Mouse (Mus musculus) layer of hippocampus, adult 9-10 months (tissue): ENCODE data around the gene Krt39.

Source experiments
- DNase-seq: peaks from one replicate; pipeline ENCODE4 v3.0.0; 2022; ENCODE audit warnings: low spot score

Gene Krt39

GRCm38 (mm10) chr11:99521288-99521860 is at the start of gene Krt39:
TSS of gene Krt39 (minus strand) at chr11:99521338.
- DNase-seq = no peak

- no peak for DNase-seq
These were observed 45.4 kb upstream of the Krt39 start, which contains the start of gene Krtap3-1 for GRCm38 (mm10) chr11:99566530-99566929. TSS of gene Krtap3-1 (minus strand) at chr11:99566630.

- no peak for DNase-seq
These were observed 41.4 kb upstream of the Krt39 start for GRCm38 (mm10) chr11:99562580-99562979.

GRCm38 (mm10) chr11:99559366-99559765 is 38.2 kb upstream of the Krt39 start, which contains the start of gene Gm11939:
TSS of gene Gm11939 (minus strand) at chr11:99559466.
- DNase-seq = no peak

DNA sequence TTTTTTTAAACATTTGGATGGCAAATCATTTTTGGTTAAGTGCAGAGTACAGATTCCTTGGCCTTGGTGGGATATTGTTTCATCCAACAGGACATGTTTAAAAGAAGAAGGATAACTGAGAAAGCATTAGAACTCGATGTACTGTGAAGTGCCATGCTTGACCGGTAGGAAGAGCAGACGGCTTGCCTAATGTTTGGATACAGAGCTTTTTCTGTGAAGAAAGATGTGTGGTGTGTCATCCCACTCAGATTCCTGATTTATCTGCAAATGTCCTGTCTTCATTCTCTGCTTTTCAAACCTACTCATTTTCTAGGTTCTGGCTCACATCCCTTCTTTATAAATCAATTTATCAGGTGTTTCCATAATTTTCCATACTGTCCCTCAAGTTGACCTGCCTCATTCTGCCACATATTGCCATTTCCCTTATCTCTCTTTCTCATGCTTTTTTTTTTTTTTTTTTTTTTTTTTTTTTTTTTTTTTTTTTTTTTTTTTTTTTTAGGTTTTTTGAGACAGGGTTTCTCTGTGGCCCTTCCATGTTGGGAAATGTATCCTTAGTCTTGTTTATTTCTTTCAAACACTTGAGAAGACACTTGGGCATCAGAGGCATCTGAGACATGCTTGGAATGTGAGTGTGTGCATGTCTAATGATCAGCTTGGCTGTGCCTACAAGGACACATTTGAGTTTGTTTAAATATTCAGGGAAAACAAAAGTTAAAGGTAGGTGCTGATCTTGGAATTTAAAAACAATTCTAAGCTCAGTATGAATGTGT is 37.0 kb upstream of the Krt39 start:
- no peak for DNase-seq

DNA sequence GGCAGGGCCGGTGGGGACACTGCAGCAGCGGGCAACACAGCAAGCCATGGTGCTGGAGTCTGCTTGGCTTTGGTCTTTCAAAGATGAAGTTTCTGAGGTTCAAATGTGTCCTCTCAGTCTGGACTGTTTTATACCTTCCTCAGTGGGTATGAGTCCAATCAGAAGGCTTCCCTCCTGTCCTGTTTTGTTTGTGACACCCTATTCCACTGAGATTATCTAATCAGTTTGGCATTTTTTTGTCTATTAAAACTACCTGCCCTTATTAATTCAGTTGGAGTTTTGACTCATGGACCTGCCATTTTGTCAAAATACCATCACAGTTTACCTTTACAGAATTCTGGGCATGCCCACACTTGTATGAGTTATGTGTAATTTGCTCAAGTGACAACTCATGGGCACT is 35.6 kb upstream of the Krt39 start, which contains the start of gene Krtap3-2:
Gene Krtap3-2 (minus strand): TSS at position 101 of the 400 bp plus-strand sequence.
- no peak for DNase-seq

GRCm38 (mm10) chr11:99556195-99556594 is 35.1 kb upstream of the Krt39 start:
- DNase-seq = no peak

DNA sequence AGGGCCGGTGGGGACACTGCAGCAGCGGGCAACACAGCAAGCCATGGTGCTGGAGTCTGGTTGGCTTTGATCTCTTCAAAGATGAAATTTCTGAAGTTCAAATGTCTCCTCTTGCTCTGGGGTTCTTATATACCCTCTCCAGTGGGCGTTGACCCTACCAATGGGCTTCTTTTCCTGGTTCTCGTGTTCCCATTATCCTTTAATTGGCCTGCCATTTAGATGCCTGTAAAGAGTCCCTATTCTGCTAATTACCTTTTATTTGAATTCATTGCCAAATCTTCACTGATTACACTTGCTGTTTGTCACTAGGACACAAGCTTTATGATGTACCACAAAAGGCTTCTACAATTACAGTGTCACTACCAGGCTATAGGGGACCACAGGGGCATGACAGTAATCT is 29.6 kb upstream of the Krt39 start, which contains the start of gene Krtap3-3:
Gene Krtap3-3 (minus strand): TSS at position 101 of the 400 bp plus-strand sequence.
- no peak for DNase-seq

GRCm38 (mm10) chr11:99547892-99548291 is 26.8 kb upstream of the Krt39 start:
- no peak for DNase-seq

- peak; percentile 5 for DNase-seq
These were observed 18.6 kb upstream of the Krt39 start for GRCm38 (mm10) chr11:99539721-99540120.

GRCm38 (mm10) chr11:99514098-99514497 is 7.0 kb downstream of the Krt39 start:
- no peak for DNase-seq

DNA sequence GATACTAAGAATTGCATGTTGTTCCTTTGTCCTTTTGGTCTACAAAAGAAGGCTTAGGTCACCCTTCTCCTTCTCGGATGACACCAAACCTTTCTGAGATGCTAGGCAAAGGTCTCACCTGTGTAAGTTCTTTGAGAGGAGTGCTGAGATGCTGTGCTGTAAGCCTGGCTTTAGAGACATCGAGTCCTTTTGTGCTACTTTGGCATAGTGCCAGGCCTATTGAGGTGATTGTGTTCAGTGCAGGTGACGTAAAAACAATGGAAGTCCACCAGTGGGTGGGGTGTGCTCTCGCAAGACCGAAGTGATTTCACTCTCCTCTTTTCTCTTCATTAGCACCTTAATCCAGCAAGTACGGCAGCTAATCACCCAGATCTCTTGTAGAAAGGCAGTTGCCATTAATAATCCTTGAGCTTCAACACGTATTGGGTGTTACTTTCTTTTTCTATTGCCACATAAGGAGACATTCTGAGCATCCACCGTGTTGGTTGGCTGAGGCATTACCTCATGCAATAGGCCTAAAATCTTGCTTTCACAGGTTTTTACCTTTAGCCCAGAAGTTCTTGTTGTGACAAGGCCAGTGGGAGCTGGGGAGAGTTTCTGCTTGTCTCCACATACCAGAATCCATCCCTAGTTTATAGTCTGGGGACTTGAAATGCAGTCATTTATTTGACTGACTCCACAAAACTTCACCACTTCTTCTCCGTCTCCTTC is 20.9 kb downstream of the Krt39 start:
- DNase-seq = no peak

GRCm38 (mm10) chr11:99496460-99496859 is 24.7 kb downstream of the Krt39 start:
- DNase-seq = no peak

- DNase-seq = no peak
These were observed 26.4 kb downstream of the Krt39 start for GRCm38 (mm10) chr11:99494741-99495140.

DNA sequence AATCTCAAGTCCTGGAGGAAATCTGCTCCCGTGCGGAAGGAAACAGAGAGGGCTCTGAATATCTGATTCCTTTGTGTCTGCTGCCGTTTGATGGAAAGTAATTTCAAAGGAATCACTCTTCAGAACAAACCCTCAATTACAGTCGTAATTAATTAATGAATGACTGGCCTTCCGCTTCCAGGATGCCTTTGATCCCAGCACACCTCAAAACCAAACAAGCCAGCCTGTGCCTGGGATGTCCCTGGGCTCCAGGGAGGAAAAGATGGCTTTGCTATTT is 27.6 kb downstream of the Krt39 start:
- DNase-seq = no peak

- no peak for DNase-seq
These were observed 28.2 kb downstream of the Krt39 start, which contains the start of gene Krt23 for GRCm38 (mm10) chr11:99492733-99493573. TSS of gene Krt23 (minus strand) at chr11:99493137.

- no peak for DNase-seq
These were observed 30.1 kb downstream of the Krt39 start for GRCm38 (mm10) chr11:99491040-99491439.

DNA sequence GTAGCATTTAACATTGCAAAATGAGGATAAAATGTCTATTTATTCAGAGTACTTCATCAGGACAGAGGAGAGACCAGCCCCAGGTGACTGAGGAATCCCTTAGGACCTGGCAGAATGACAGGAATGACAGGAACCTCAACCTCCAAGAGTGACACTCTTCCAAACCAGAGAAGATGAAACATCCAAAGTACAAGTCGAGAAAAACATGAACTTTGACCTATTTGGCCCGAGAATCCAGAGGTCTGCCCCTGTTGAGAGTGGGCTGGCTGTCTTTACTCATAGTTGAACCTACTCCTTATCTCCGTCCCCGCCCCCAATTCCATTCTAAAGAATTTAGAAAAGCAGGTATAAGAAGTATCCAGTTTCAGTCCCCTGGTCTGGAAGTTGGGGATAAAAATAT is 30.5 kb downstream of the Krt39 start:
- no peak for DNase-seq

DNA sequence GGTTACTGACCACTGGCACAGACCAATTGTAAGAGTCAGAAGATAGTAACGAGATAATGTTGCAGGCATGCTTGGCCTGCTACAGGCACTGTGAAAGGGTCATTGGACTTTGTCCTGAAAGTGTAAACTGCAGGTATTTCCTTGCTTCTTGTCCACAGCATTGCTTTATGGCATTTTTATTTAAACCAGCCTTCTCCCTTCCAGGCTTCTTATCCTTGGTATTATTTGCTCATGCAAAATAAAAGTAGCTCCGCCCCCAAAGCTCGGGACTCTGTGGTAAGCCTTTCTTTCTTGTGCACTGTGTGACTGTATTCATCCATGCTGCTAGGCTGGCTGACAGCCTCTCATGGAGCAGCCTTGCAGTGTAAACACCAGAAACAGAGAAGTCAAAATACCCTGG is 31.9 kb downstream of the Krt39 start:
- DNase-seq = no peak

DNA sequence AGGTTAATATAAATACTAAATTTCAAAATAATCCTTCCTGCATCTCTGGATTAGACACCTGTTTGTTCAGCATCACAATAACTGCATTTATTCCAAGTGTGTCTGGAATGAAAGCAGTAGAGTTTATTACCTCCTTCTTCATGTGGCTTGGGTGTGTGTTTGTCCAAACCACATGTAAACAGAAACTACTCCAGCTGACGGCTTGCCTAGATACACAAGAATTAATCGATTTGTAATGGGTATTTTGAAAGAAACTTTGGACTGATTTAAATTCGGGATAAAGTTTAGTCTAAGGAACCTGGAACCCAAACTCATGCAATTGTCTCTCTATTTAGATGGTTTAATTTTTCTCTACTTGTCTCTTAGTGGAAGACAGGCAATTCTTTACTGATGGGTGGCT is 46.2 kb downstream of the Krt39 start:
- no peak for DNase-seq

- DNase-seq = no peak
These were observed 47.7 kb downstream of the Krt39 start for GRCm38 (mm10) chr11:99473433-99473832.

- no peak for DNase-seq
These were observed 48.7 kb downstream of the Krt39 start for GRCm38 (mm10) chr11:99472405-99472804.
